Comparison of ENCODE assay signal across 7 mouse cellular contexts in genomic region chr12:53292508-53293300, GRCm38 (mm10). TPM values are rescaled to one million over a fixed set of nuclear protein-coding genes. Genes with fewer than 3 reads are reported as not detected.
DNase-seq lines count a peak whose midpoint lies in the region; ATAC-seq and TF ChIP-seq lines count a peak whose summit lies in the region.

No protein-coding gene starts in this region.

- 43% methylated on average over 17 of the region's 17 CpGs for WGBS in stomach, embryonic 15.5 days
- 42% methylated on average over 17 of the region's 17 CpGs for WGBS in stomach, postnatal 0 days
- WGBS in forebrain, embryonic 13.5 days, result 4% methylated on average over 17 of the region's 17 CpGs
- WGBS in limb, embryonic 12.5 days, result 65% methylated on average over 17 of the region's 17 CpGs

- no peak overlapping the region for H3K9ac ChIP-seq in stomach, embryonic 15.5 days
- H3K9ac ChIP-seq in stomach, postnatal 0 days (ENCODE audit: low read length), result no peak overlapping the region
- peak overlapping the region; percentile 17; the same call in 1 of the 2 replicates for H3K9ac ChIP-seq in forebrain, embryonic 13.5 days
- H3K9ac ChIP-seq in limb, embryonic 12.5 days (replicated peaks), result no peak overlapping the region

- no peak for TF ChIP-seq EP300 in stomach, postnatal 0 days (optimal IDR thresholded peaks at IDR 0.05)

- no peaks in the 10 kb centered on the region for H3K36me3 ChIP-seq in stomach, embryonic 15.5 days
- no peaks in the 10 kb centered on the region for H3K36me3 ChIP-seq in stomach, postnatal 0 days (ENCODE audit: control insufficient read depth, insufficient read depth, low read length)
- 0 out of 2 replicates have a peak, but pooled peaks cover 2% of the 10 kb centered on the region for H3K36me3 ChIP-seq in forebrain, embryonic 13.5 days (ENCODE audit: poor library complexity, severe bottlenecking)
- no peaks in the 10 kb centered on the region for H3K36me3 ChIP-seq in limb, embryonic 12.5 days

- H3K4me2 ChIP-seq in stomach, embryonic 15.5 days, result no peak overlapping the region
- H3K4me2 ChIP-seq in stomach, postnatal 0 days (replicated peaks; ENCODE audit: low read depth), result no peak overlapping the region
- H3K4me2 ChIP-seq in forebrain, embryonic 13.5 days, result peak overlapping the region; percentile 48
- no peak overlapping the region for H3K4me2 ChIP-seq in limb, embryonic 12.5 days

- no peaks in the 10 kb centered on the region for H3K27me3 ChIP-seq in stomach, embryonic 15.5 days (replicated peaks)
- H3K27me3 ChIP-seq in stomach, postnatal 0 days (ENCODE audit: control insufficient read depth, insufficient read depth, low read length), result no peaks in the 10 kb centered on the region
- no peaks in the 10 kb centered on the region for H3K27me3 ChIP-seq in forebrain, embryonic 13.5 days
- no peaks in the 10 kb centered on the region for H3K27me3 ChIP-seq in limb, embryonic 12.5 days

- H3K27ac ChIP-seq in stomach, embryonic 15.5 days, result peak overlapping the region; percentile 33; the same call in 1 of the 2 replicates
- H3K27ac ChIP-seq in stomach, postnatal 0 days (replicated peaks), result no peak overlapping the region
- peak overlapping the region; percentile 87 for H3K27ac ChIP-seq in forebrain, embryonic 13.5 days
- peak overlapping the region; percentile 77 for H3K27ac ChIP-seq in limb, embryonic 12.5 days

- no peak overlapping the region for H3K4me3 ChIP-seq in stomach, embryonic 15.5 days (replicated peaks)
- H3K4me3 ChIP-seq in stomach, postnatal 0 days (ENCODE audit: low read depth, low read length), result no peak overlapping the region
- H3K4me3 ChIP-seq in forebrain, embryonic 13.5 days, result no peak overlapping the region
- H3K4me3 ChIP-seq in limb, embryonic 12.5 days (replicated peaks), result no peak overlapping the region

- DNase-seq in stomach, postnatal 0 days (ENCODE audit: low spot score), result no peak
- no peak for DNase-seq in urinary bladder, postnatal 25 days (ENCODE audit: low spot score)
- DNase-seq in urinary bladder, adult 2 months (ENCODE audit: low spot score), result no peak

- H3K4me1 ChIP-seq in stomach, embryonic 15.5 days, result peaks cover 3% of the 10 kb centered on the region; the same call in 1 of the 2 replicates
- H3K4me1 ChIP-seq in stomach, postnatal 0 days (replicated peaks; ENCODE audit: control insufficient read depth, insufficient read depth), result no peaks in the 10 kb centered on the region
- H3K4me1 ChIP-seq in forebrain, embryonic 13.5 days, result peaks cover 51% of the 10 kb centered on the region
- H3K4me1 ChIP-seq in limb, embryonic 12.5 days (replicated peaks), result peaks cover 16% of the 10 kb centered on the region

- H3K9me3 ChIP-seq in stomach, embryonic 15.5 days, result no peaks in the 10 kb centered on the region
- H3K9me3 ChIP-seq in stomach, postnatal 0 days (ENCODE audit: control insufficient read depth, low read length), result no peaks in the 10 kb centered on the region
- H3K9me3 ChIP-seq in forebrain, embryonic 13.5 days (replicated peaks), result no peaks in the 10 kb centered on the region; the same call in 1 of the 2 replicates
- no peaks in the 10 kb centered on the region for H3K9me3 ChIP-seq in limb, embryonic 12.5 days

- ATAC-seq in stomach, embryonic 15.5 days (ENCODE audit: insufficient read depth, low FRiP score, low read depth), result no peak
- ATAC-seq in stomach, postnatal 0 days (ENCODE audit: low FRiP score, low TSS enrichment), result no peak
- ATAC-seq in forebrain, embryonic 13.5 days, result peak; percentile 94
- ATAC-seq in limb, embryonic 12.5 days (ENCODE audit: insufficient number of reproducible peaks, insufficient read depth, low FRiP score, low TSS enrichment, low read depth), result peak; percentile 85
- ATAC-seq in activated CD4-positive, CD25-positive, alpha-beta regulatory T cell, adult 4 months, result no peak

- no peak for TF ChIP-seq CTCF in stomach, postnatal 0 days (IDR thresholded peaks at IDR 0.05; ENCODE audit: low read depth)

RNA-seq across cellular contexts. Expression of gene Npas3, which starts 44.2 kb away (rescaled TPM):
- 3.0 and 3.1 TPM in 2 replicates for polyA plus RNA-seq in stomach, embryonic 15.5 days (2015; fragmentation: Nextera tagmentation; extraction: Ambion mirVana)
- 0.61 and 1.2 TPM in 2 replicates for polyA plus RNA-seq in stomach, postnatal 0 days (2015; fragmentation: Nextera tagmentation; extraction: Ambion mirVana)
- polyA plus RNA-seq in forebrain, embryonic 13.5 days (2015; fragmentation: Nextera tagmentation; extraction: Ambion mirVana), result 16.8 and 17.8 TPM in 2 replicates
- 6.3 and 6.9 TPM in 2 replicates for polyA plus RNA-seq in limb, embryonic 12.5 days (2016; fragmentation: Nextera tagmentation; extraction: Ambion mirVana)
- 0.11 and 0.19 TPM in 2 replicates for polyA plus RNA-seq in urinary bladder, adult 2 months (2012; rRNA removed)
- polyA plus RNA-seq in activated CD4-positive, CD25-positive, alpha-beta regulatory T cell, adult 4 months (2017; shearing (Covaris generic)), result under 1 TPM in 1 of 2 experiments, not detected in 1; 0.05 TPM

Comparison
In these comparisons a context has a peak if more than half of its experiments do, and no peak if none do; other contexts are left out.
1. ATAC-seq: peak in forebrain, embryonic 13.5 days (single experiment) and limb, embryonic 12.5 days (single experiment); none in stomach, embryonic 15.5 days (single experiment), stomach, postnatal 0 days (single experiment) and activated CD4-positive, CD25-positive, alpha-beta regulatory T cell, adult 4 months (single experiment).